Mouse (Mus musculus): ENCODE results near the gene 4930402F06Rik.

DNA sequence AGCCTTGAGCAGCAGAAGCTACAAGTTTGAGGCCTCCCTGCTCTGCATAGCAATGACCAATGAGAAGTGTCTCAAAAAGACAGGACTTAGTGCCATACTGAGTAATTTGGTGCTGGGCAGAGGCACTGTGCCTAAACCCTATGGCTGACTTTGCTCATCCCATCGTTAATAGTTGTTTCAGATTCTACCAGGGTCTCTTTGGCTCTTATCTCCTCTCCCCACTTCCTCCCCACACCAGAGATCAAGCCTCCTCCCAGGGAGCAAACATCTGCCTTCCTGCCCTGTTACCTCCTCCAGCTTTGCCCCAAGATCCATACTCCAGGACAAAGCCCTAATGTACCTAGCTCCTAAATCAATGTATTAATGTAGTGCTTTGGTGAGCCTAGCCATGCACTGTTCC is 20.3 kb upstream of the 4930402F06Rik start:
- TF ChIP-seq CTCF (IDR thresholded peaks at IDR 0.05; ENCODE audit: low read depth) (no peak), EP300 (IDR thresholded peaks at IDR 0.05; ENCODE audit: low read depth) (no peak)
